Mouse (Mus musculus) kidney, postnatal 4 days (tissue): ENCODE measurements at regions not wholly inside any gene's neighbourhood (a gene's known extent, or its start where the extent isn't known, plus 50 kb on each side); places are given as distances from the start of the nearest gene placed in this dataset.

ENCODE experiments used
- DNase-seq, 2 experiments: peaks; one replicate each; pipeline ENCODE4 v3.0.0; 2021; ENCODE audit warnings: mixed read lengths in 2 of 2

DNA sequence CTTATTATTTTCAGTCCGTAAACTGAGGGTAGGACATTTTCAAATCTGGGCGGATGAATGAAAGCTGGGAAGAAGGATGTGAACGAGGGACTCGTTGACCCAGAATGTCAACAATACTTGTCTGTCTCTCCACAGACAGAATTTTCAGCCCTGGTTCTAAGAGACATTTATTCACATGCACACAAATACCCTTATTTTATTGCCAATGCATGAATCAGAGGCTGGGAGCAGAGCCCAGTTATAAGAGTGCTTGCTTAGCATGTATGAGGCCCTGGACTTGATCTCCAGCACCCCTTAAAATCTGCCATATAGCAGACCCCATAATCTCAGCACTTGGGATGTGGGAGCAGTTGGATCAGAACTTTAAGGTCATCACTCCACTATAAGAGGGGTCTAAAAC is 384.8 kb upstream of the Mpdz start:
- no peak for DNase-seq

DNA sequence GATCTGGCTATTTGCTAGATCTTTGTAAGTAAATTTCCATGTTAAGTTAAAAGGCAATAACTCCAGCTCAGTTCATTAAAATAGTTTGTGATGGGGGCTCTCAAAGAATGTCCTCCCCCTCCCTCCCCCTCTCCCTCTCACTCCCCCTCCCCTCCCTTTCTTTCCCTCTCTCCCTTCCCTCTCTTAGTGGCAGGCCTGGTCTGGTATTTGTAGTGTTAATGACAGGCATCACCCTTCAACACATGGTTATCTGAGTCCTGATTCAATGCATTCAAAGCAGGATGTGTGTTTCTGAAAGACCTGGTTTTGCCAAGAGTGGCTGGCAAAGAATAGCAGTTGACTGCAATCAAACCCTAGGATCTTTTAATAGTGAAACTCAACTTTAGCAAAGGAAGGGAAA is 383.4 kb upstream of the Mpdz start:
- no peak for DNase-seq

DNA sequence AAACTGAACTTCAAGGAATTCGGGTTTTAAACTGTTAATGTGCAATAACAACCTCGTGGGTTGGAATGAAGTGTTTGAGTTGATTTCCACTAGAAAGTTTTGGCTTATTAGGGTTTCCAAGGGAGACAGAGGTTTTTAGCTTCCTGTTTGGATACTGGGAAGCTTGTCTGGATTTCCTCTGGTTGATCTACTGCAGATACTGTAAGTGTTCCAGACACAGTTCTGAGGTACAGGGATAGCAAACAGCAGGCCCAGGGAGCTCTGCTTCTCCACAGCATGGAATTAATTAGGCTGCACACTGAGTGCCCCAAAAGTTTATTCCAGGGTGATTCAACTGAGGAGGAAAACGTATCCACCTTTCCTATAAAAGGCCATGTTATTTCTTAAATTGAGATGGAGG is 381.0 kb upstream of the Mpdz start:
- no peak for DNase-seq

DNA sequence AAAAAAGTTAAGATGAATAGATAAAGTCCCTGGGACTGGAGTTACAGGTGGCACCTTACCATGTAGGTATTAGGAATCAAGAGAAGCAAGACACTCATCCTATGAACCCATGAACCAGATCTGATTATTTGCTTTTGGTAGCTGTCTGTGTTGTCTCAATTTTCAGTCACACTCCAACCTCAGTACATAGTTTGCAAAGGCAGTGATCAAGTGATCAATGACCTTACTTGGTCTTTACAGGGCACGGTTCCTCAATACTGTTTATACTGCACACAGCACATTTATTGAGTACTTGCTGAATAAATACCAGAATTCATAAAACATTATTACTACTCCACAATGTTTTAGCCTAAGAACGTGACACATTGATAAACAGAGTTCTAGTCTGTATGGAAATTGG is 346.7 kb upstream of the Mpdz start:
- no peak for DNase-seq

DNA sequence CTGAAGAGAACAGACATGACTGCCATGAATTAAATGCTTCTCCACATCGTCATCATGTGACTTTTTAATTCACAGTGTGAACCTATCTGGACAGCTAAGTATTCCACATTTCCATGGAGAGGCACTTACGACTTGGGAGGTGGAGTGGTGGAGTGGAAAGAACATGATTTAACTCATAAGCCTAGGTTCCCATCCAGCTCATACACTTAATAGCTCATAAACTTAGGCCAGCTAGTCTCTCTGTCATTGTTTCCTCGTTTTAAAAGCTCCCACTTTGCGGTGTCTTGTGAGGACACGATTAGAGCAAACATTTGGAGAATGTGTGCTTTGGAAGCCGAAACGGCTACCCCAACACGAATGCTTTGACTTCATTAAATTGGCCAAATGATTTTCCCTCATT is 346.0 kb upstream of the Mpdz start:
- no peak for DNase-seq

DNA sequence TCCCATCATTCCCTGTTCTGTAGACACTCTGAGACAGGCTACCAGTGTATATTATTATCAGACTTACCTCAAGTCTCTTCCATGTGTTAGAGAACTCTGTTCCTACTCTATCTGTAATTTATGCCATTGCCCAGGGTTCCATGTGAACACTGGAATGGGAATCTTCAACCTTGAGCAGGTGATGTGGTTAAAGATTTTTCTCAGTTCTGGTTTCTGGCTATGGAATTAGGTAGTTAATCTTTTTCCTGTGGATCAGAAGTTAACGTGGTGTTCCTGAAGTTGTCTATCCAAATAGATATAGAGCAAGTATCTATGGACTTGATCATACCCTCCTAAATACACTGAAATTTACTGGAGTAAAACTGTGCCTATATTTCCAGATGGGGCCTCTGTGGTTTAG is 339.4 kb upstream of the Mpdz start:
- DNase-seq: no peak

DNA sequence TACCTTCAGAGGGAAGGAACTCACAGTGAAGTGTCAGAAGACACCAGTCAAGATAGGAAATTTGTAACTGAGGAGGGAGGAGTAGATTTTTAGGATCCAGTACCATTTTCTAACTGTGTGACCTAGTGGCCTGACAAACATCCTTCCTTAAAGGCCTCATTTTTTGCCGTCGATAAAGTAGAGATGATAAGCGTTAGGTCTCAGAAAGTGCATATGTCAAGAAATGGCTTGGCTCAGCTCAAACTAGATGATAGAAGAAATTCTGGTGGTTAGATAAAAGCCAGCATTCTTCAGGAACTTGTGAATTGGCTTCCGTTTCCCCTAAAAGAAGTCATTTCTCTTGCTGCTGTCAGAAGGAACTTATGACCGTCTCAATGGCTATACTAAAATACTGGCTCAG is 324.1 kb upstream of the Mpdz start:
- no peak for DNase-seq

DNA sequence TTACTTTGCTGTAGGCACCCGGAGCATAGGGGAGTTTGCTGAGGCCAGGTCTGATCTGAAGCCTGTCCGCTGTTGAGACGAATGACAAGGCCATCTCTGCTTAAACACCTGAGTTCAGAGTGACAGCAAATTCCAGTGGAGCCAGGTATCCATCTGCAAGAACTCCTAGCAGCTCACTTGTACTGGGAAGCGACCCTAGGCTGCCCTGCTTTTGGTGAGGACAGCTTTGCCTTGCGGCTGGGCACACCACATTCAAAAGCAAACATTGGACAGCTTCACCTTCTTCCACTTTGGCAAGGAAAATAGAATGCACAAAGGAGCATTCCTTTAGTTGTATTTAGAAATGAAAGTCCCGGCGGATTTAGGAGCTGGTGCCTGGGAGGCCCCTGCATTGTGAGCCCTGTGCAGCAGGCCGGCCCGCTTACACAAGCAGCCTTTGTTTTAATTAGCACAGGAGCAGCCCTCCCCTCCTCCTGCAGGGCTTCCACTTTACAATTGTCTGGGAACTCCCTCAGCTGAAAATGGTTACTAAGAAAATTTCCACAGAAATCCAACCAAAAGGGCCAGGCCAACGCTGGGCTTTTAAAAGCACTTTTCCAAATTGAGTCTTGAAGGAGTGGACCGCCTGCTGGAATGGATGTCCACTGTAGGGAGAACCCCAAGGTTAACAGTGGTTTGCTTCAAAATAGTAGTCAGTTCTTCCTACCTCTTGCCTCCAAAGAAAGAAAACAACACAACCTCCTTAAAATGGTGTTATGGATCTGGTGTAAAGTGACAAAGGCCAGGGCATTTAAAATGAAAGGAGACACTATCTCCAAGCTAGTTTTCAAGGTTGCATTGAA is 321.6 kb upstream of the Mpdz start:
- DNase-seq: peak; percentile 30 to 53

DNA sequence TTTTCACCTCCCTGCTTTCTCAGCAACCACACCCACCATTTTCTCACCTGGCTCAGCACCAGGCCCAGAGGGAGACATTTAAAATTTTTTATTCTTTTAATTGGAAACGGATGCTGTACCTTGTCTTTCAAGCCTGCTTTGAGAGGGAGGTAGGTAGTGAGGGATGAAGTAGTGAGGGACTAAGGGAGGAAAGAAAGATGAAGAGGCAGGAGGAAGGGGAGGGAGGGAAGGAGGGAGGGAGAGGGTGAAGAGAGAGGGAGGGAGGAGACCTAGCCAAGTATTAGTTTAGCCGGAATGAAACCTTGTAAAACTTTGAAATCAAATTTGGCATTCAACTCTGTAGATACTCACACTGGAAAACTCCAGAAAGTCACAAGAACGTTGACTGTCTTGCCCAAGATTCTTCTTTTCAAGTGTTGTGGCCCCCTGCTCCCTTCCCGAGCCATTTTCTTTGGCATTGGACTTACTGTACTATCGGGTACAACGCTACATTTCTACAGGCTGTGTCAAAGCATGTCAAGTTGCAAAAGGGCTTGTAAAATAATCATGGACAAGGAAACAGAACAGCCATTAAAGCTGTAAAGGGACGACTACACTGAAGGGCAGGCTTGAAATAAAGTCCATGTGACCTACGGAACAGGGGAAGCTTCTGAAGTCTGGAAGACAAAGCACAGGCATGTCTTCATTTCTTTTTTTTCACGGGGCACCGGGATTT is 320.9 kb upstream of the Mpdz start:
- no peak for DNase-seq

DNA sequence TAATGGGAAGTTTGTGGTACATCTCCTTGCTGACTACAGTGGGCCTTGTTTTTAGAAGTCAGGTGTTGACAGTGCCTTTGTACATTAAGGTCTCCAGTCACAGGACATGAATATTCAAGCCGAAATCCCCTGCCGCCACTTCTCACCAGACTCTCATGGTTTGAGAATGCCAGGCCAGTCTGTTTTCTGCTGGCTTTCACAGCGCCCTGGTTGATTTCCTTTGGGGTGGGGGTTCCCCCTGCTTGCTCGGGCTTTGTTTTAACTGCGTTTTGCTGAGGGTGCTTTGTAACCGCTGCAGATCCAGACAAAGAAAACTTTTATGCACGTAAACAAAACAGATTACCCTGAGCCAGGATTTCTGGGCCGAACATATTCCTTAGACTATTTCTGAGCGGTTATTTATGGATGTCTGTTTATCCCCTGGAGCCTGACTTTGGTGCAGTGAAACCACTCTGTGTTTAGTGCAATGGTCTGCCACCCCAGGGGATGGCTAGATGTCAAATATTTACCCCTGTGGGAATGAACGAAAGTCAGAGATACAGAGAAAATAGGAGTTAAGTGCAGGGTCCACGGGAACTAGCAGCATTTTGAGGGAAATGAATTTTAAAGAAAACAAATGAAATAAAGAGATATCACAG is 320.1 kb upstream of the Mpdz start:
- peak; percentile 8 to 17 for DNase-seq

DNA sequence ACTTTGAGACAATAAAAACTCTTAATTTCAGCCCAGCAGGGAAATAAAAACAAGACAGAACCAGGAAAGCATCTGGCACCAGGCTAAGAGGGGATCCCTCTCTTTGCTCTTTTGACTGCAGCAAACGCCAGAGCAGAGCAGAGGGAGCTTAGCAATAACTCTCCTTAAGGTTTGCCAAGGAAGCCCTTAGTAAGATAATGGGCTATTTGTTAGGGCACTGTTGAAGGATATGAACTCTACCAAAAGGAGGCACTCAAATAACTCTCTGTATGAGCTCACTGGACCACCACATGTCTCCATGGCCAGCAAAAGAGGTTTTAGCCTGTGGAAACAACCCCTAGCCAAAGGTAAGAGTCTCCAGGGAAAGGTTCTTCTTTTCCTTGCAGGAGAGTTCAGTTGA is 315.3 kb upstream of the Mpdz start:
- DNase-seq: no peak

DNA sequence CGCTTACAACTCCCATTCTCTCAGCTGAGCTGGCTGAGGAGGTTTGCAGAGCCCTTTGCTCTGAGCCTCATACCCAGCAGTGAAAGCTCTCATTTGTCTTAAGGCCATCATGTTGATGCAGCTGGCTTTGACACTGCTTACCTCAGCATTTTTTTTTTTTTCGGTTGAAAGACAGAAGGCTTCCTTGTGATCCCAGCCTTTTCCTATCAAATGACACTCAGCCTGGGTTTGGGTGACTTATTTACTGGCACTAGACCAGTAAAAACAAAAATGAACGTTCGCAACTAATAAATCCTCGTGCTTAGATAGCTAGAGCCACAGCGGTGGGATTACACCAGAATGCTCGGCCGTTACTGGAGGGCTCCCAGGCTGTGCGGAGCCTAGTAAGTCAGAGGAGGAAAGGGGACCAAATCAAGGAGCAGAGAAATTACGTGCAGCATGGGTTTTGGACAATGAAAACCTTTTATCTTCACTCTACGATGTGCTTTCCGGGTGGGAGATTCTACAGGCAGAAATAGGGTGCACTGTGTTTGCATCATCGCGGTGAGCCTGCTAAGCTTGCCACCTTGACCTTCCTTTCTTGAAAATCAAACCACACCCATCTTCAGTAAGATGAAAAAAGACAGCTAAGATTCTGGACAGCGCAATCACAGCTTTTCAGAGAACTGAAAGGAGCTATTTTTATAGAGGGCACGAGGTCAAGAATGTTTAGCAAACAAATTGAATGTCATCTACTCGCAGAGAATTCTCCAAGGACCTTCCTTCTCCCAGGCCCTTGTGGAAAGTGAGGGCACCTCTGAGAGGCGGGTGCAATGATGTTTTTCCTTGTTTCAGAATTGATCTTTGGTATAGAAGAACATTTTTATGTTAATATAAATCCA is 302.3 kb upstream of the Mpdz start:
- peak; percentile 58 to 71 for DNase-seq

DNA sequence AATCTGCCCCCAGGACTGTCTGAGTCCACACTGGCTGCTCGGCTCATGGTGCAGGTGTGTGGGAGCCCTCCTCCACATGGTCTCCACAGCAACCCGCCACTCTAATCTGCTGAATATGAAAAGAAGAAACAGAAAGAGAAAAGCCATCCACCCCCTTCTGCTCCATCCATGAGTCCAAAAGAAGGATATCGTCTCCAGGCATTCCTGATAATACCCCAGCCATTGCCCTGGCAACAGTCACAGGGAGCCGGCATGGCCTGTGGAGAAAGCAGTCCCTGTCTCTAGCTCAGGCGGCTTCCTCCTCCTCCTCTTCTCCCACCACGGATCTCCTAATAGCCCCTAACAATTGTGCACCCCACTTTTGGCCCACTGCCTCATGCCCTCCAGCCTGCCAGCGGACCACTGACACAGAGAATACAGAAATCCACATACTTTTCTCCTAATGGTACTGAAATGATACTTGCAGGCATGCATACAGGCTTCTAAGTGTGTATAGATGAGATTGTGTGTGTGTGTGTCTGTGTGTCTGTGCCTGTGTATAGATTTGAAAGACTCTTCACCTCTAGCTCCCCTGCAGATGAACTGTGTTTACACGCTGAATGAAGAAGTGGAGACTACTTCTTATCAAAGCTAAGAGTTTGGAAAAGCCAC is 301.5 kb upstream of the Mpdz start:
- DNase-seq: peak; percentile 12 to 26

DNA sequence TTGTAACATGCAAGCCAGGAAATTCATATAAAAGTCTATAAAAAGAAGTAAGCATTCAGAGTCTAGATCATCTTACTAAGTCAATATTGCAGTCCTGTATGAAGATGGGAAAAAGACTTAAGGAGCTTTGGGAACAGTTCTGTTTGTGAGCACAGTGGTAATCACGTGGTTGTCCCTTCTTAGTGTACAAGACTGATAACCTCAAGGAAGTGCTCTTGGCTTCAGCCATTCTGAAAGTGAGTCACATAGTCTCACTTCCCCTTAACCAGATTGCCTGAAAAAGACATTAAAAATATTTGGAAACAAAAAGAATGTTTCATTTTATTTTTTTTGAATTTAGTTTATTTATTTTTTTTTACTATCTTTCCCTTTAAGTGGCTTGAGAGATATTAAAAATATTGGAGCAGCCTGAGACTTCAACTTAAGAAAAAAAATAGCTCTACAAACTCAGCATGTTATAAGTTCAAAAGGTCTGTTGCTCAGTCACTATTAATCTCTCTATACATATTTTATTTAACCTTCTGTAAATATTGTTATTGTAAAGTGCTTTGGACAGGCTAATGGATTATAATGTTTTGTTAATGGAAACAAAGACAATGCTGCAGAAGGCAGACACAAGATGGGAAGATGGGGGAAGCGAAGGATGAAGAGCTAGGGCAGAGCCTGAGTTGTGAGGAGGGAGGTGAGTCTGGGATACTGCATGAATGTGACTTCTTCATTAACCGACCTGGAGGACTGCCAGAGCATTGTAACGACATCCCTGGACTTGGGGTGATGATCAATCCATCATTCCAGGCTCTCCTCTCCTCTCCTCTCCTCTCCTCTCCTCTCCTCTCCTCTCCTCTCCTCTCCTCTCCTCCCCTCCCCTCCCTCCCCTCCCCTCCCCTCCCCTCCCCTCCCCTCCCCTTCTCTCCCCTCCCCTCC is 300.2 kb upstream of the Mpdz start:
- DNase-seq: peak in 1 of 2 experiments; percentile 4

DNA sequence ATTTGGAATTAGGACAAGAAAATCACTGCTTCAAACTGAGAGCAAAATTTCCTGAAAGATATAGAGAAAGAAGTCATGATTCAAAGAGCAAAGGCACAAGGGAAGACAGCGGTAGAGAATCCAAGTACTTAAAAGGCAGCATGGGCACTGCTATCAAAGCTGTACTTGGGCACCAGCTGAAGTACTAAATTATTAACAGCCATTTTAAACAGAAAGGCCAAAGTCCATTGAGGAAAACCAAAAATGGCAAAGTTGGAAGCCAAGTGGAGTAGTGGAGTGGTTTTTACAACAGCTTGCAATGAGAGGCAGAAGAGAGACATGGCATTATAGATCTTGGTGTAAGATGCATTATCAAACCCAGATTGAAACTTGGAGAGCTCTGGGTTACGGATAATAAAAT is 291.8 kb upstream of the Mpdz start:
- no peak for DNase-seq

DNA sequence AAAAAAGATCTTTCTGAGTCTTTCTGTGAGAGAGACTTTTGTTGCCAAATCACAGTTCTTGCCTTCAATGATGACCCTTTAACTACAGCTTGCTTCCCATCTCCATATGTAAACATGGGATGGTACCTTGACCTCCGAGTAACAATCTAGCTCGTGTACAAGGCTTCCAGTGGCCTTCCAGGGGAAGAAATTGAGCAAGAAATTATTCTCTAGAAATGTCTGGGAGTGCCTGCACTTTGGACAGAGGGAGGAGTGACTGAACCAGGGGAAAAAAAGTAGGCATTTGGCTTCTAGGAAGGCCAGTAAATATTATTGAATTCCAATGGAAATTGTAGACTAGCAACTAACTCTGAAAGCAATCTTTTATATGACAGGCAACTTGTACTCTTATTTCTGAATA is 287.8 kb upstream of the Mpdz start:
- DNase-seq: no peak

DNA sequence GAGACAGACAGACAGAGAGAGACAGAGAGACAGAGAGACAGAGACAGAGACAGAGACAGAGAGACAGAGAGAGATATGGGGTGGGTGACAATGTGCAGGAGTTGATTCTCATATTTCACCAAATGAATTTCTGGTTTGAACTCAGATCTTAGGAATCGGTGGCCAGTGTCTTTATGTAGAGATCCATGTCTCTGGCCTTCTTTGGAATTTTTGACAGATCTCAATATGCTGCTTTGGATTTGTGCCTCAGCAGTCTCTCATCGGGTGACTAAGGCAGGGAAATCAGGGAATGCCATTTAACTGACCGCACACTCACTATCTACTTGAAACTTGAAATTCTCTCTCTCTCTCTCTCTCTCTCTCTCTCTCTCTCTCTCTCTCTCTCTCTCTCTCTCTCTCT is 286.3 kb upstream of the Mpdz start:
- no peak for DNase-seq

DNA sequence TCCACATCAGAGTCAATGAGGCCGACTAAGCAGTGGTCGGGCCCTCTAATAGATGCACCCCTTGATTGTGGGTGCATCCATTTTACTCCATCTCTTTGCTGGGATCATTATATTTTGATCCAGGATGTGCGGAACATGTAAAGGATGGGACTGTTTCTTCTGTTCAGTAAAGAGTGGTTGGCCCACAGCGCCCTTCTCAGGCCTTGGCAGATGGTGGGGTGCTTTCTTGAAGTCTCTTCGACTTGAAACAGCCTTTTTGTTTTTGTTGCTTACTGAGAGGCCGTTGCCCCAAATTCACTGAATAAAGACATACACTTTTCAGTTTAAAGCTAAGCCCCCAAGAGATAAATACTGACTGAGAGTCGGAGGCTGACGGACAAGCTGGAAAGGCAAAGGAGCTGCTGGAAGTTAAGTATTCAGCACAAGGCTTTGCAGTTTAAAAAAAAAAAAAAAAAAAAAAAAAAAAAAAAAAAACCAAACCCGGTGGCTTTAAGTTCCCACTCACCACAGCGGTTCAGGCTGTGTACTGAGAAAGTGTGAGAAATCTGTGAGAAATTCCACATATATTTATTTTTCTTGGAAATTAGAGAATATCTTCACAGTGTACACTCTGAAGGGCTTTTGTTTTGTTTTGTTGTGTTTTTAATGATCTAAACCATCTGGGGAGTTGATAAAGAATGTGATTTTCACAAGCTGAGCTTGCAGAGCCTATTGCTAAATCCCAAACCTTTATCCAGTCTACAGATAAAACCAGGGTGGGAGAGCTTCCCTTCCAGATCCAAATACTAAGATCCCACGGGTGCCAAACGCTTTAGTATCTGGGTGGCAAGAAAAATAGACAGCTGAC is 285.3 kb upstream of the Mpdz start:
- DNase-seq: peak; percentile 3

DNA sequence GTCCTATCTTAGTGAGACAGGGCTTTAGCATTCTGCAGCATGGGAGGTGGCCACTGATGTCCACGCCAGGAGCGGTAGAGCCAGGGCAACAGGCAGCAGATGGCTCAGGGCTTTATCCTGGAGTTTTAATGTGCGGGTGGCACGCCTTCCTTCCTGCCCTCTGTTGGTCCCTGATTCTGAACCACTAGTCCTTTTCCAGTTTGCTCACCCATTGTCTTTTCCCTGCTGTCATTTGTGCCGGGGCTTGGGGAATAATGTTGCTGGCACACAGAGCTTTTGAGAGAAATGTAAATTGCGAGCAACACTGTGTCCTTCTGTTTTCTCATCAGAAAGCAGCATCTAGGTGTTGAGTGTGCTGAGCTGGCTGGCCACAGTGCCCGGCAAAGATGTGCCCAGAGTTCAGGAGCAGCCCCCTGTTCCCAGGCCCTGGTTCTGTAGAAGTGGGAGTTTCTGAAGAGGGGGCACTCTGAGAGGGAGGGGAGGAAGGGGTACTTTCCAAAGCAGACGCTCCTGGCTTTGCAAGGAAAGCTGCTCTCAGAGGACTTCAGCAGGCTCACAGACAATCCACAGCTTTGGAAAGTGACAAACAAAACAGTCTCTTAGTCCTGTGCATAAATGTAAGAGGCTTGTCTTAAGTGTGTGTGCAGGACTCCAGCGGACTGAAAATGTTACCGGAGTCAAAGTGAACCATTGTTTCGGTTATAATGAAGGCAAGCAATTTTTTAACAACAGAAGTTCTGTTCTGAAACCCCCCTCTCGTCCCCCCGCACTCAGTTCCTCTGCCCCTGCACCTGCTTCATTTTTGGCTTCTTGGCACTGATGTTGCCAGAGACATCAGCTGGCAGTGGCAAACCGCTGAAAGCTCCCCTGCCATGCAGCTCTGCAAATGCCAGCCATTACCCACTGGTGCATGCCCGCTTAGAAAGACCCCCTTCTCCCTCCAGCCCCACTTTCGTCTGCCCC is 284.4 kb upstream of the Mpdz start:
- DNase-seq: no peak
